Mouse (Mus musculus) heart, adult 8-10 months (tissue): Measurements from ENCODE around the gene Gm4881. TPM values are rescaled to one million over a fixed set of nuclear protein-coding genes. Genes with fewer than 3 reads are reported as not detected.

Experiments used
- microRNA-seq: library from miRNA; unstranded; fragments of <30 nt; microRNA quantifications from one replicate; pipeline ENCODE4 v1.2.0, GENCODE M21; 2022
- total RNA-seq, 4 experiments: library from RNA; stranded (reverse); gene quantifications; 2 replicates each; pipeline ENCODE4 v1.2.4; 2022

Gene Gm4881
- total RNA-seq, 4 experiments from 2014 or later: not detected

Small RNA genes within 50 kb of the gene (microRNA-seq; reads per million reads assigned to microRNA genes)
- gene Mir7046 (1.1 reads per million), gene Mir7047 (not detected)

Other genes starting within 250 kb of the Gm4881 start
- not detected for gene BC049730, start 235.3 kb downstream of the Gm4881 start, total RNA-seq
- gene Gm4763, start 217.6 kb downstream of the Gm4881 start, total RNA-seq: not detected
- 1 to 10 TPM in 1 of 4 experiments, not detected in 3; 1.6 TPM for gene Cd177, start 184.2 kb downstream of the Gm4881 start, total RNA-seq
- gene Ceacam10, start 167.3 kb downstream of the Gm4881 start, total RNA-seq: not detected
- gene Gm9844, start 82.3 kb downstream of the Gm4881 start, total RNA-seq: not detected
- gene Lypd4, start 74.6 kb downstream of the Gm4881 start, total RNA-seq: not detected
- gene Dmrtc2, start 74.4 kb downstream of the Gm4881 start, total RNA-seq: not detected
- 100 to 1,000 TPM; 468 to 567 (median 530) TPM for gene Rps19, start 60.1 kb downstream of the Gm4881 start, total RNA-seq
- 1 to 10 TPM in 1 of 4 experiments, under 1 TPM in 3; 0.35 to 2.1 (median 0.66) TPM for gene Cd79a, start 47.1 kb downstream of the Gm4881 start, total RNA-seq
- 10 to 100 TPM; 31.8 to 45.5 (median 43.8) TPM for gene Arhgef1, start 41.6 kb downstream of the Gm4881 start, total RNA-seq
- gene Rabac1, start 28.3 kb upstream of the Gm4881 start, total RNA-seq: 100 to 1,000 TPM; 297 to 375 (median 324) TPM
- 1 to 10 TPM in 2 of 4 experiments, under 1 TPM in 2; 0.60 to 3.3 (median 1.3) TPM for gene Atp1a3, start 61.5 kb upstream of the Gm4881 start, total RNA-seq
- 1 to 10 TPM; 3.7 to 4.5 (median 3.8) TPM for gene Grik5, start 127.9 kb upstream of the Gm4881 start, total RNA-seq
- gene Zfp574, start 128.1 kb upstream of the Gm4881 start, total RNA-seq: 10 to 100 TPM in 1 of 4 experiments, 1 to 10 TPM in 3; 7.9 to 10.0 (median 9.0) TPM
- gene Pou2f2, start 235.2 kb upstream of the Gm4881 start, total RNA-seq: under 1 TPM; 0.49 to 0.72 (median 0.55) TPM